Mouse (Mus musculus) ovary, adult 18-20 months (tissue): ENCODE results near the gene Tmem54.

Experiments
- DNase-seq: peaks from one replicate; pipeline ENCODE4 v3.0.0; 2022; ENCODE audit warnings: low spot score, mixed read lengths

Tmem54 gene

GRCm38 (mm10) chr4:129129387-129129786 lies 24.0 kb downstream of the Tmem54 start:
- DNase-seq = no peak

DNA sequence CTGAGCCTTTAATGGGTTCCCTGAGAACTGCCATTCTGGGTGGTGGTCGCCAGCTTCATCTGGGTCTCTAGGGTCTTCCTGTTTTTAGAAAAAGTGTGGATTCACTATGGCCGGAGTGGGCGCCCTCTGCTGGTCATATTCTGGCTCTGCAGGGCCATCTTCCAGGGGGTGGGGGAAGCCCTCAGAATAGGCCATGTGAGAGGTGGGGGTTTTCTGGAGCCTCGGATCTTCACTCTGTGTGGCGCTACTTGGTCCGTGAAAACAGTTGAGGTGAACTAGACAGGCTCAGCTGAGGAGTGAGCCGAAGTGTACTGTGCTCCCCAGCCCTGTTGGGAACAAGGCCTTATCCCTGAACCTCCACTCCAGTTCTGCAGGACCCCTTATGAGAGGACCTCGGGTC lies 24.8 kb downstream of the Tmem54 start:
- no peak for DNase-seq

GRCm38 (mm10) chr4:129130755-129131303 lies 25.5 kb downstream of the Tmem54 start:
- DNase-seq = no peak

- DNase-seq = no peak
Measured at GRCm38 (mm10) chr4:129134799-129135585, 29.6 kb downstream of the Tmem54 start.

DNA sequence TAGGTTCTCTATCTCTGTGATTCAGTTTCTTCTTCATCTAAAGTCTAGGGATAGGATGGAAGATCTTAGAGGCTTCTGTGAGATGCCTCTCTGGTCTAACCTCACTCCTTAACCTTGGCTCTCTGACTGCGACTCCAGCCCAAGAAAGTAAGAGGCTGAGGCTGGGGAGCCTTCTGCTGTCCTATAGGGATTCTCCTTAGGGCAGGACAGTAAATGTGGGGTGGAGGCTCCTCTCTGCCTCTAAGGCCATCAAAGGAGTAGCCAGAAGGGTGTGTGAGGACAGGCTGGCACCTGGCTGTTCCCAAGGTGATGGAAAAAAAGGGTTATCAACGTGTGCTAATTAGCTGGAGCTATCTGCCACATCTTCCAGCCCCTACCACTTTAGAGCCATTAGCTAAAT lies 30.3 kb downstream of the Tmem54 start:
- DNase-seq = no peak

DNA sequence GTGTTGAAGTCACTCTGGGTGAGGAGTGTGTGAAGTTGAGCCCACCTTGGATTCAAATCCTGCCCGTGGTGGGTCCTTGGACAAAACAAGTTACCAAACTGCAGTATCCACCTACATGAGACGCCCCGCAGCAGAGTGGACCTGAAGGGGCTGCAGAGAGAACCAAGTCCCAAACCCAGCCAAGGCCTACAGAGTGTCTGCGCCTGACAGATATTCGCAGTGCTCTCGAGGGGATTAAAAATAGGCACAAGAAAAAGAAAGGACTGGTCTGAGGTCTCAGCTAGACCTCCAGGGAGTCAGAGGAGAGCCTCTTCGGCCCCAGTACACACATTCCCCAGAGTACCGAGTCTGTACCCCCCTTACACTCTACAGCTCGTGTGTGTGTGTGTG lies 30.8 kb downstream of the Tmem54 start:
- DNase-seq = no peak

DNA sequence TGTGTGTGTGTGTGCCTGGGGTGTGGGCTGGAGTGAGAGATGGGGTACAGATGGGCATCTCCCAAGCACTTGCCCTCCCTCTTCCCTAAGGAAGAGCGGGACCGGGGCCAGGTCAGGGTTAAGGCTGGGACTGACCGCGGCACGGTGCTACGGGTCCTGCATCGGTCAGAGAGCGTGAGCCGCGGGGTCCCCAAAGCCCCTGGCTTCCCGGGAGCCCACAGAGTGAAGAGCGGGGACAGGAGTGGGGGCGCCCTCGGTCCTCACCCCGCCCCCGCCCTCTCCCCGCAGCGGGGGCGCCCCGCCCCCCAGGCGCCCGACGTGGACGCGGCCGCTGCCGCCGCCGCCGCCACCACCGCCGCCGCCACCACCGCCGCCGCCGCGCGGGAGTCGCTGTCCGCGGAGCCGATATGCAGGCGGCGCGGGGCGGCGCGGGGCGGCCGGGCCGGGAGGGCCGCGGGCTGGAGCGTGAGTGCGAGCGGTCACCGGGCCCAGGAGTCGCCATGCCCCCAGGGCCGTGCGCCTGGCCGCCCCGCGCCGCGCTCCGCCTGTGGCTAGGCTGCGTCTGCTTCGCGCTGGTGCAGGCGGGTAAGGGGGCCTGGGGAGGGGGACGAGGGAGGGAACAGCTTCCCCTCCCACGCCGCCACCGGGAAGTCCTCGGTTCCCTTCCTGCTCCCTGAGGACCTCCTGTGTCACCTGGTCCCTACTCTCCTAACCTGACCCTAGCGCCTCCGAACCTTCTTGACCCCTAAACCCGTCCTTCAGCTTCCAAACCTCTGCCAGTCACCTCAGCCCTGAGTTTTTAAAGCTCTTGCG lies 31.4 kb downstream of the Tmem54 start, which contains the start of gene Fndc5:
TSS of gene Fndc5 (plus strand) at position 421 of the 813 bp plus-strand sequence.
- DNase-seq = no peak

DNA sequence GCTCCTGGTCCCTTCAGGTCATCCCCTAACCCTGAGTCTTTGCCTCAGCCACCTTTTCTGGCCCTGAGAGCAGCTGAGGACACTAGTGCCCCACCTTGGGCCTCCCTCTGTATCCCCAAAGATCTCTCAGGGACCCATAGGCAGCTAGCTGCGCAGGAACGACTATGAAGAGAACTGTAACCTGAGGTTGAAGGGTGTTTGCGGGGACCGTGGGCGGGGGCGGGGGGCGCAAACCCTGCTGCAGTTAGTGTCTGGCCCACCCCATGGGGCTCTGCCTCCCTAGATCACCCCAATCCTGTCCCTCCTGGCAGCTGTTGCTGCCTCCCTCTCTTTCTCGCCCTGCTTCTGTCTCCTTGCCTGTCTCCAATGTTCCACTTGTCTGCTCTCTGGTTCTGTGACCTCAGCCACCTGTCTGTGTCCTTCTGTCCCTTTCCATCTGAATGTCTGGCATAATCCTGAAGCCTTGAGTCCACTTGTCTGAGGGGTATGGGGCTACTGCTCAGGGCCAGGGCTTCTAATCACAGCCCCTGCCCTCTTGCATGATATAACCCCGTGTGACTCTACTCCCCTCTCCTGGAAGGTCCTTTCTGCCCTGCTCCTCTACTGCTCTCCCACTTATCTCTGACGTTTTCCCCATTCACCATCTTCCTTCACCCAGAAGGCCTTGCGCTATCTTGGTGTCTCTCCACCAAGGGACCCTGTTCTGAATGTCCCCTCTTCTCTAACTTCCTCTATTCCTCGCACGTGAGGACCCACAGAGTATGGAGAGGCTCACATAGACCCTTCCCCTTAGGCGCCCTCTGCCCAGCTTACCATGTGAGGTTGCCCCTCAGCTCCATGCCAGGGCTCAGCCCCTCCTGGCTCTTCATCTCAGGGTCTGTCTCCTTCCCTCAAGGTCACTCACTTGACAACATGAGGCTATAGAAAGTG lies 32.3 kb downstream of the Tmem54 start:
- no peak for DNase-seq

DNA sequence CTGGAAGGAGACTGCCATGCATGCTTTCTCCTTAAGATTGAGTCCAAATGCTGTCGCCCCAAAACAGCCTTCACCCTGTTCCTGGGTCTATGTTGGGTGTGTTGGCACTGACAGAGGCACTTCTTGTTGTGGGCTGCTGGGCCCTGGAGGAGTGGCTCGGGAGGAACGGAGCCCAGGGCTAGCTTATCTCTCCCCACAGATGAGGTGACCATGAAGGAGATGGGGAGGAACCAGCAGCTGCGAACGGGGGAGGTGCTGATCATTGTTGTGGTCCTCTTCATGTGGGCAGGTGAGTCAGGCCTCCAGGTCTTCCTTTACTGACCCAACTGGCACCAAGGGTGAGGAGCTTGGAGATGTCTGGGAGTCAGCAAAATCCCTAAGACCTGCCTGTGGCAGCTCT lies 34.3 kb downstream of the Tmem54 start:
- peak; percentile 62 for DNase-seq

GRCm38 (mm10) chr4:129140808-129141207 lies 35.5 kb downstream of the Tmem54 start:
- DNase-seq = no peak

DNA sequence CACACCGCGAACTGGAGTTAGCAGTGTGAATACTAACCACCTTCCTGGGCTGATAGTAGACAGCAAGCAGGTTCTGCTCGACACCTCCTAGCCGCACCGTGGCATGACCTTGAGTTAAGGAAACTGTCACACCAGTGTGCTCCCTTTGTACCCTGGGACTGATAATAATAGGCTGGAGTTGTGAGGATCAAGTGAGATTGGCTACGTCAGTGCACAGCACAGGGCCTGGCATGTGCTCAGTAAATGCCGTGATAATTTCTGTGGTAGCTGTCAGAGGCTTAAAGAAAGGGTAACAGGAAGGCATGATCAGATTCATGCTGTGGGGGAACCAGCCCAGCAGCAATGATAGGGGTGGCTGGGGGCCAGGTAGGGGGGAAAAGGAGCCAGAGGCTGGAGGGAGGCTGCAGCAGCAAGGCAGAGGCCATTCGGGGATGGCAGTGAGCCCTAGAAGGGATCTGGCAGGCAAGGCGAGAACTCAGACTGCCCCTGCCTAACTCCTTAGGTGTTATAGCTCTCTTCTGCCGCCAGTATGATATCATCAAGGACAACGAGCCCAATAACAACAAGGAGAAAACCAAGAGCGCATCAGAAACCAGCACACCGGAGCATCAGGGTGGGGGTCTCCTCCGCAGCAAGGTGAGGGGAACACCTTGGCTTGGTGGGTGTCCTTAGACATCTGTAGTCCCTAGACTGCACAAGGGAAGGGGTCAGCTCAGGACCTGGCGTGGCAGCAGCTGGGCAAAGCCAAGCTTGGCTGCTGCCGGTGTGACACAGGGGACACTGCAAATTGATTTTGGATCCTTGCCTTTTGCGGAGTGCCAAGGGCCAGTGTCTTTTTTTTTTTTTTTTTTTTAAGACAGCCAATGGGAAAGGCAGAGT lies 36.5 kb downstream of the Tmem54 start:
- no peak for DNase-seq

- DNase-seq = no peak
Measured at GRCm38 (mm10) chr4:129142439-129143045, 37.2 kb downstream of the Tmem54 start.

- no peak for DNase-seq
Measured at GRCm38 (mm10) chr4:129143509-129143908, 38.2 kb downstream of the Tmem54 start.

DNA sequence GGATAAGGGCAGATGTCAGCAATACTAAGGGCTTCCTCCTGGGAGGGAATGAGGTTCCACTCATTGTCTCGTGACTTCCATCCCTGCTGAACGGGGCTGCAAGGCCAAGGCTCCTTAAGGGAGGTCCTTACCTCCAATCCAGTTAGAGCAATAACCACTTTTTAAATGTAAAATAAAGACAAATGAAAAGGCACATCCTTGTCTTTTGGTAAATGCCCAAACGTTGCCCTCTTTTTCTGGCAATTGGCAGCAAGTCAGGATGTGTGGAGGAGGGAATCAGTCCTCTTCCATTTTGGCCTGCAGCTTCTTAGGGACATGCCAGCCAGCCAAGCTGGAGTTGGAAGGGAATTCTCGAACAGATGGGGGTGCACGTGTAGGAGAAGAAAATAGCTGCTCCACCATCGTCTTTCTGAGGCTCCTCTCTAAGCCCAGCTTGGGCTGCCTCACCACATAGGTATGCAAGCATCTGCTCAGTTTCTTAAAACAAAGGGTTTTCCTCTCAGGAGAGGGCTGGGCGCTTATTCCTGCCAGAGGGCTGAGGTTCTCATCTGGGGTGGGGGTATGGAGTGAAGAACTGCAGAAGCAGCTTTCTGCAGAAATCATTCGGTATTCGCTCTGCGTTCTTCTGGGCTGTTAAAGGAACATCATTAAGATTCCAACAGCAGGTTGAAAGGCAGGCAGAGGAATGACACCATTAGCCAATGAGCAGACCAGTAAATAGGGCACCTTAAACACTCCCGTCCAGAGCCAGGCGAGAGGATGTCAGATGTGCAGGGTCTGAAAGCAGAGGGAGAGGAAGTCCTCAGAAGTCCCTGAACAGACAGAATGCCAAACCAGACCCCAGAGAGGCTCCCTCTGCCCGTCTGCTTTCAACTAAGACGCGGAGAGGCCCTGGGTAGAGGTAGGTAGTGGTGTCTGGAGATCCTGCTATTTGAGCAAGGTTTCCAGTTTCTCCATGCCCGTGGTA lies 39.3 kb downstream of the Tmem54 start:
- no peak for DNase-seq

GRCm38 (mm10) chr4:129145411-129145810 lies 40.1 kb downstream of the Tmem54 start:
- DNase-seq = no peak

DNA sequence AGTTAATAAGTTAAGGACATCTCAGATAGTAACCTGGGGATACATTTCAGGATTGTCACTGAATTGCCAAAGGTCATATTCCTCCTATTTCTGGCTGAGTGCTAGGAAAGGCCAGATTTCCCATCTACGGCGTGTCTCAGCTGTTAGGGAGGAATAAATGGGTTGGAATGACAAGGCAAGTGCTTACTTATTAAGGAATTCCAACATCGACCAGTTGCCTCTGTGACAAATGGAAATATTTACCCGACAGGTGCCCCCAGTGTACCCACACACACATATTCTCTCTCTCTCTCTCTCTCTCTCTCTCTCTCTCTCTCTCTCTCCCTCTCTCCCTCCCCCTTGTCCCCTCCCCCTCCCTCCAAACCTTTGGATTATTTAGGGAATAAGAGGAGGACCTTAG lies 40.6 kb downstream of the Tmem54 start:
- DNase-seq = no peak

- DNase-seq = no peak
Measured at GRCm38 (mm10) chr4:129146392-129146791, 41.0 kb downstream of the Tmem54 start.

GRCm38 (mm10) chr4:129147552-129148103 lies 42.3 kb downstream of the Tmem54 start:
- DNase-seq = no peak

GRCm38 (mm10) chr4:129149321-129149720 lies 44.0 kb downstream of the Tmem54 start:
- DNase-seq = no peak
